Mouse (Mus musculus): ENCODE data around the gene Thy1. TPM values are rescaled to one million over a fixed set of nuclear protein-coding genes. Genes with fewer than 3 reads are reported as not detected.

The Thy1 gene
- polyA plus RNA-seq, 1 experiment = not detected

DNA sequence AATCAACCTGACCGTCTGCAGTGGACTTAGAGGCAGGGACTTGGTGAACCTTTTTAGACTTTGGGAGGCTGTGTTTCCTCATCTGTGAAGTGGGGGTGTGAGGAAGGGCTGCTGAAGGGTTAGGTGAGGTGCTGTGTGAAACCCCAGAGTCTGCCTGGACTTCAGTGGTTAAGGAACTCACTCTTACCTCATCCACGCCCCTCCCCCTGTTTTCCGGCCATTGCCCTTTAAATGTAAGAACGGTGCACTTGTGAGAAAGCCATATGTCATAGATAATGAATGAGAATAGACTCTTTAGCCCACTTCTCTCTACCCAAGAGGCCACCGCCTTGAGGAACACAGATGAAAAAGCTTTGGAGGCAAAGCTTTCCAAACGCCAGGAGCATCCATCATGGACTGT is 29.4 kb upstream of the Thy1 start:
- TF ChIP-seq FOSL1 (IDR thresholded peaks at IDR 0.05; ENCODE audit: insufficient read depth, low read length, poor library complexity, severe bottlenecking) (no peak), CEBPB (IDR thresholded peaks at IDR 0.05; ENCODE audit: low read depth) (no peak), USF1 (IDR thresholded peaks at IDR 0.05; ENCODE audit: low read depth) (no peak), MYOG (IDR thresholded peaks at IDR 0.05; ENCODE audit: control insufficient read depth, extremely low read depth, insufficient read length) (no peak)
- Histone ChIP-seq H3K4me3 (ENCODE audit: insufficient read depth, poor library complexity, severe bottlenecking) (no peak overlapping the region), H3K36me3 (ENCODE audit: control insufficient read depth, insufficient read depth) (no peaks in the 10 kb centered on the region), H3ac (ENCODE audit: control insufficient read depth, insufficient read length, low read depth) (no peak overlapping the region), H3K79me2 (ENCODE audit: control insufficient read depth, insufficient read depth) (no peaks in the 10 kb centered on the region), H3K79me3 (ENCODE audit: low read depth) (no peaks in the 10 kb centered on the region), H3K27me3 (ENCODE audit: control insufficient read depth, insufficient read depth, insufficient read length) (no peaks in the 10 kb centered on the region)

DNA sequence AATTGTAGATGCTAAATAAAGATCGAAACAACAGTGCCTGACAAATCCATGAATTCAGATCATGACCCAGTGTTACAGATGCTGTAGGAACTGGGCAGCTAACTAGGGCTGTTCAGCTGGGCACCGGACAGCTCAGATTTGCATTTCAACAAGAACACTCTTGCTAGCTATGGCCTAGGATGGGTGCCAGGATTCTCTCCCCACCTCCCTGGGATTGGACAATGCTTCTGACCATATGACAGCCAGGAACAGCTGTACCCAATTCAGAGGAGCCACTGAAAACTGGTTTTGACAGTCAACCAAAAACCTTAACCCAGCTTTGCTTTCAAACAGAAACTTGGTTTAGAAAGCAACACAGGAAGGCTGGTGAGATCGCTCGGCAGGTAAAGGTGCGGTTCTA is 26.9 kb upstream of the Thy1 start:
- Histone ChIP-seq H3K27me3 (ENCODE audit: control insufficient read depth, insufficient read depth, insufficient read length) (no peaks in the 10 kb centered on the region), H3ac (ENCODE audit: control insufficient read depth, insufficient read length, low read depth) (no peak overlapping the region), H3K36me3 (ENCODE audit: control insufficient read depth, insufficient read depth) (no peaks in the 10 kb centered on the region), H3K4me3 (ENCODE audit: insufficient read depth, poor library complexity, severe bottlenecking) (no peak overlapping the region), H3K79me2 (ENCODE audit: control insufficient read depth, insufficient read depth) (no peaks in the 10 kb centered on the region), H3K79me3 (ENCODE audit: low read depth) (no peaks in the 10 kb centered on the region)
- TF ChIP-seq CEBPB (IDR thresholded peaks at IDR 0.05; ENCODE audit: low read depth) = no peak
- TF ChIP-seq MYOD1 (IDR thresholded peaks at IDR 0.05; ENCODE audit: control insufficient read depth, insufficient read length, low read depth) = peak; percentile 76

DNA sequence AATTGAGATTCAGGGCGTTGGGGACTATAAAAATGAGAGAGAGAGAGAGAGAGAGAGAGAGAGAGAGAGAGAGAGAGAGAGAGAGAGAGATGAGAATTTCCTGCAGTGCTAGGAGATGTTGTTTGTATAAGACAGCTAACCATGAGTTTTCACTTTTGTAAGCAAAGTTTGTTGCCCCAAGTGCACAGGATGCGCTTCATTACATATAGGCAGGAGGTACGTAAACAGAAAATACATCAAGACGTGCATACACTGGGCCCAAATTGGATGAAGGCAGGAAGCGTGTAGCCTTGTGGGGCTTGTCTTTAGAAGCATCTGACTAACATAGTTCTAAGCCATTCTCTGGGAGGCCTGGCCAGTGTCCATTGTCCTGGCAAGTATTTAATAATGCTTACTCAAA is 25.3 kb upstream of the Thy1 start:
- Histone ChIP-seq H3K79me3 (ENCODE audit: low read depth) (no peaks in the 10 kb centered on the region), H3ac (ENCODE audit: control insufficient read depth, insufficient read length, low read depth) (no peak overlapping the region), H3K27me3 (ENCODE audit: control insufficient read depth, insufficient read depth, insufficient read length) (no peaks in the 10 kb centered on the region), H3K79me2 (ENCODE audit: control insufficient read depth, insufficient read depth) (no peaks in the 10 kb centered on the region), H3K36me3 (ENCODE audit: control insufficient read depth, insufficient read depth) (no peaks in the 10 kb centered on the region), H3K4me3 (ENCODE audit: insufficient read depth, poor library complexity, severe bottlenecking) (no peak overlapping the region)
- no peak for TF ChIP-seq MYOG (IDR thresholded peaks at IDR 0.05; ENCODE audit: control insufficient read depth, extremely low read depth, insufficient read length)
- no peak for TF ChIP-seq MAX (IDR thresholded peaks at IDR 0.05)
- TF ChIP-seq USF1 (IDR thresholded peaks at IDR 0.05; ENCODE audit: low read depth) = no peak
- TF ChIP-seq CTCF (IDR thresholded peaks at IDR 0.05; ENCODE audit: control insufficient read depth, insufficient read depth, insufficient read length) = no peak
- TF ChIP-seq CEBPB (IDR thresholded peaks at IDR 0.05; ENCODE audit: low read depth) = no peak
- no peak for TF ChIP-seq MYOD1 (IDR thresholded peaks at IDR 0.05; ENCODE audit: control insufficient read depth, insufficient read length, low read depth)
- TF ChIP-seq FOSL1 (IDR thresholded peaks at IDR 0.05; ENCODE audit: insufficient read depth, low read length, poor library complexity, severe bottlenecking) = no peak

DNA sequence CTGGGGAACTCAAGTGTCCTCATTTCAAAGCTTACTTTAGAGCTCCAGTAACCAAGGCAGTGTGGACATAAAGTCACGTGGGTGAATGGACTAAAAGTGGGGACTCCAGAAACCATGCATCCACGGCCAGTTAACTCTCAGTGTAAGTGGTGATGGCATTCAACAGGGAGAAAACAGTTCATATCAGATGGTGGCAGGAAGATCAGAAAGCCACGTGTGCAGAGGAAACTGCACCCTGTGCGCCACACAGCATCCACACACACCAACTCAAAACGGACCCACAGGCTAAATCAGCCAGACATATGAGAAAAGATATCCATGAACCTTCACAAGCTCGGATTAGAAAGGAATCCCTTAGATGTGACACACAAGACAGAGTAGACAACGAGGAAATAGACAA is 23.2 kb upstream of the Thy1 start:
- TF ChIP-seq MAX (IDR thresholded peaks at IDR 0.05) (no peak), MYOG (IDR thresholded peaks at IDR 0.05; ENCODE audit: control insufficient read depth, extremely low read depth, insufficient read length) (no peak), CTCF (IDR thresholded peaks at IDR 0.05; ENCODE audit: control insufficient read depth, insufficient read depth, insufficient read length) (no peak), USF1 (IDR thresholded peaks at IDR 0.05; ENCODE audit: low read depth) (no peak), MYOD1 (IDR thresholded peaks at IDR 0.05; ENCODE audit: control insufficient read depth, insufficient read length, low read depth) (no peak), FOSL1 (IDR thresholded peaks at IDR 0.05; ENCODE audit: insufficient read depth, low read length, poor library complexity, severe bottlenecking) (no peak), CEBPB (IDR thresholded peaks at IDR 0.05; ENCODE audit: low read depth) (no peak)
- Histone ChIP-seq H3K79me2 (ENCODE audit: control insufficient read depth, insufficient read depth) (no peaks in the 10 kb centered on the region), H3K36me3 (ENCODE audit: control insufficient read depth, insufficient read depth) (no peaks in the 10 kb centered on the region), H3K27me3 (ENCODE audit: control insufficient read depth, insufficient read depth, insufficient read length) (no peaks in the 10 kb centered on the region), H3ac (ENCODE audit: control insufficient read depth, insufficient read length, low read depth) (no peak overlapping the region), H3K79me3 (ENCODE audit: low read depth) (no peaks in the 10 kb centered on the region), H3K4me3 (ENCODE audit: insufficient read depth, poor library complexity, severe bottlenecking) (no peak overlapping the region)

DNA sequence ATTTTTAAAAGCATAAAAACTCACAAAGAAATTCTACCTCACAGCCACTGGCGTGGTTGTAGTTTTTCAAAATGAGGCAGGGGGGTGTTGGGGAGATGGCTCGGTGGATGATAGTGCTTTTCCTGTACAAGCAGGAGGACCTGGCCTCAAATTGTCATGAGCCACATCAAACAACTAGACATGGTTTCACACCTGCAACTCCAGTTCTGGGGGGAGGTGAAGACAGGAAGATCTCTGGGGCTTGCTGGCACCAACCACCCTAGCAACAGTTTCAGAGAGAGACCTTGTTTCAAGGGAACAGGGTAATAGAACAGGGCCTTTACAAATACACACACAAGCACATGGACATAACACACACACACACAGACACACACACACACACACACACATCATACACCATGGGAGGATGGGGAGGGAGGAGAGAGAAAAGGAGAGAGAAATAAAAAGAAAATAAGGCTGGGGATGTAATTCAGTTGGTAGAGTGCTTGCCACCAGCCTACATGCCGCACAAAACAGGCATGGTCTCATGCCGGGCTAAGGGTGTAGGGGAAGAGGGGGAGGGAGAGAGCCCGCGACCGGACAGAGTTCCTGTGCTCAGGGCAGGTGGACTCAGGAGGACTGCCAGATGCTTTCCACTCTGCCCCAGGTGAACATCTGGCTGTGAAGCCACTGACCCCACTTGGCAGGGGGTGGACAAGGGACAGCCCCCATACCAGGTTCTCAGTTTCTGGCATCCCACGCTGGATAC is 20.9 kb upstream of the Thy1 start:
- Histone ChIP-seq H3K79me2 (ENCODE audit: control insufficient read depth, insufficient read depth) (no peaks in the 10 kb centered on the region), H3K79me3 (ENCODE audit: low read depth) (no peaks in the 10 kb centered on the region), H3ac (ENCODE audit: control insufficient read depth, insufficient read length, low read depth) (no peak overlapping the region), H3K27me3 (ENCODE audit: control insufficient read depth, insufficient read depth, insufficient read length) (no peaks in the 10 kb centered on the region), H3K4me3 (ENCODE audit: insufficient read depth, poor library complexity, severe bottlenecking) (no peak overlapping the region), H3K36me3 (ENCODE audit: control insufficient read depth, insufficient read depth) (no peaks in the 10 kb centered on the region)
- TF ChIP-seq CTCF (IDR thresholded peaks at IDR 0.05; ENCODE audit: control insufficient read depth, insufficient read depth, insufficient read length) (no peak), CEBPB (IDR thresholded peaks at IDR 0.05; ENCODE audit: low read depth) (no peak)

DNA sequence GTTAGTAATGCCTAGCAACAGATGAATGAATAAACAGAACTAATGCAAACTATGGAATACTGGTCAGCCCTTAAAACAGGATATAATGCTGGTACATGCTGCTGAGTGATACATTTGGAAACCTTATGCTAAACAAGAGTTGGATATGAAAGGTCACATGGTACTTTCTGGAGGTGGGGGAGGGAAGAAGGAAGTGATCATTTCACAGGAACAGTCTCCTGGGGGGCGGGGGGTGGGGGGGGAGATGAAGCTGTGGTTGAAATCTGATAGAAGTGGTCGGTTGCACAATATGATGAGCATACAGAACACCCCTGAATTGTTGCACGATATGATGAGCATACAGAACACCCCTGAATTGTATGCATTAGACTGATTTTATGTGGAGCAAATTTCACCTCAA is 19.1 kb upstream of the Thy1 start:
- no peaks in the 10 kb centered on the region for H3K79me3 ChIP-seq (ENCODE audit: low read depth)
- no peaks in the 10 kb centered on the region for H3K36me3 ChIP-seq (ENCODE audit: control insufficient read depth, insufficient read depth)
- no peak overlapping the region for H3K4me3 ChIP-seq (ENCODE audit: insufficient read depth, poor library complexity, severe bottlenecking)
- TF ChIP-seq USF1 (IDR thresholded peaks at IDR 0.05; ENCODE audit: low read depth) (no peak), FOSL1 (IDR thresholded peaks at IDR 0.05; ENCODE audit: insufficient read depth, low read length, poor library complexity, severe bottlenecking) (no peak), CTCF (IDR thresholded peaks at IDR 0.05; ENCODE audit: control insufficient read depth, insufficient read depth, insufficient read length) (no peak), MAX (IDR thresholded peaks at IDR 0.05) (no peak), CEBPB (IDR thresholded peaks at IDR 0.05; ENCODE audit: low read depth) (no peak), MYOG (IDR thresholded peaks at IDR 0.05; ENCODE audit: control insufficient read depth, extremely low read depth, insufficient read length) (no peak), MYOD1 (IDR thresholded peaks at IDR 0.05; ENCODE audit: control insufficient read depth, insufficient read length, low read depth) (no peak)
- no peak overlapping the region for H3ac ChIP-seq (ENCODE audit: control insufficient read depth, insufficient read length, low read depth)
- no peaks in the 10 kb centered on the region for H3K79me2 ChIP-seq (ENCODE audit: control insufficient read depth, insufficient read depth)
- no peaks in the 10 kb centered on the region for H3K27me3 ChIP-seq (ENCODE audit: control insufficient read depth, insufficient read depth, insufficient read length)
